Mouse (Mus musculus): ENCODE data around the gene Trim21. TPM values are rescaled to one million over a fixed set of nuclear protein-coding genes. Genes with fewer than 3 reads are reported as not detected.

Trim21 gene
- polyA plus RNA-seq, 1 experiment from 2014 or later = 0.11 TPM

GRCm38 (mm10) chr7:102509726-102510125 lies 55.6 kb downstream of the Trim21 start:
- Histone ChIP-seq H3K9ac (no peak overlapping the region), H3K9me3 (ENCODE audit: control insufficient read depth, low read length) (no peaks in the 10 kb centered on the region), H3K27ac (no peak overlapping the region), H3K36me3 (replicated peaks; ENCODE audit: control insufficient read depth, insufficient read depth) (no peaks in the 10 kb centered on the region), H3K4me2 (replicated peaks) (no peak overlapping the region), H3K4me1 (replicated peaks; ENCODE audit: control insufficient read depth, insufficient read depth, low read length) (no peaks in the 10 kb centered on the region), H3K27me3 (ENCODE audit: control insufficient read depth, insufficient read depth, low read length) (0 out of 2 replicates have a peak, but pooled peaks cover 10% of the 10 kb centered on the region), H3K4me3 (replicated peaks; ENCODE audit: low read length) (no peak overlapping the region)
- no peak for ATAC-seq (ENCODE audit: low FRiP score)
- no peak for DNase-seq (ENCODE audit: low spot score)
- WGBS = 79% methylated on average over 7 of the region's 7 CpGs

GRCm38 (mm10) chr7:102508666-102509065 lies 56.6 kb downstream of the Trim21 start:
- H3K4me2 ChIP-seq (replicated peaks) = no peak overlapping the region
- H3K27me3 ChIP-seq (ENCODE audit: control insufficient read depth, insufficient read depth, low read length) = 0 out of 2 replicates have a peak, but pooled peaks cover 3% of the 10 kb centered on the region
- no peaks in the 10 kb centered on the region for H3K4me1 ChIP-seq (replicated peaks; ENCODE audit: control insufficient read depth, insufficient read depth, low read length)
- 90% methylated on average over 6 of the region's 6 CpGs for WGBS
- no peak overlapping the region for H3K4me3 ChIP-seq (replicated peaks; ENCODE audit: low read length)
- no peaks in the 10 kb centered on the region for H3K36me3 ChIP-seq (replicated peaks; ENCODE audit: control insufficient read depth, insufficient read depth)
- H3K9me3 ChIP-seq (ENCODE audit: control insufficient read depth, low read length) = no peaks in the 10 kb centered on the region
- no peak overlapping the region for H3K27ac ChIP-seq
- ATAC-seq (ENCODE audit: low FRiP score) (no peak), DNase-seq (ENCODE audit: low spot score) (no peak)
- no peak overlapping the region for H3K9ac ChIP-seq

- no peaks in the 10 kb centered on the region for H3K9me3 ChIP-seq (ENCODE audit: control insufficient read depth, low read length)
- 94% methylated on average over 9 of the region's 9 CpGs for WGBS
These were observed 57.2 kb downstream of the Trim21 start for GRCm38 (mm10) chr7:102508066-102508465.

More at GRCm38 (mm10) chr7:102508066-102508465, 57.2 kb downstream of the Trim21 start:
- ATAC-seq (ENCODE audit: low FRiP score) (no peak), DNase-seq (ENCODE audit: low spot score) (no peak)
- Histone ChIP-seq H3K4me2 (replicated peaks) (no peak overlapping the region), H3K36me3 (replicated peaks; ENCODE audit: control insufficient read depth, insufficient read depth) (no peaks in the 10 kb centered on the region), H3K4me3 (replicated peaks; ENCODE audit: low read length) (no peak overlapping the region), H3K27ac (no peak overlapping the region), H3K4me1 (replicated peaks; ENCODE audit: control insufficient read depth, insufficient read depth, low read length) (no peaks in the 10 kb centered on the region), H3K9ac (no peak overlapping the region), H3K27me3 (ENCODE audit: control insufficient read depth, insufficient read depth, low read length) (0 out of 2 replicates have a peak, but pooled peaks cover 2% of the 10 kb centered on the region)

Other genes with a start within 250 kb of the Trim21 start
- 44.1 and 54.6 TPM in 2 replicates for gene Rrm1, start 123.8 kb downstream of the Trim21 start, polyA plus RNA-seq (2014; fragmentation: Nextera tagmentation; extraction: Ambion mirVana)
- 0.18 and 0.39 TPM in 2 replicates for gene Olfr543, start 83.8 kb downstream of the Trim21 start, polyA plus RNA-seq (2014; fragmentation: Nextera tagmentation; extraction: Ambion mirVana)
- 0.09 and 0.11 TPM in 2 replicates for gene Olfr544, start 77.2 kb downstream of the Trim21 start, polyA plus RNA-seq (2014; fragmentation: Nextera tagmentation; extraction: Ambion mirVana)
- gene Olfr545, start 65.9 kb downstream of the Trim21 start, polyA plus RNA-seq (2014; fragmentation: Nextera tagmentation; extraction: Ambion mirVana) = 0.17 and 0.23 TPM in 2 replicates
- gene Olfr547, start 30.7 kb downstream of the Trim21 start, polyA plus RNA-seq (2014; fragmentation: Nextera tagmentation; extraction: Ambion mirVana) = not detected in 2 replicates
- not detected in 2 replicates for gene Olfr548-ps1, start 24.6 kb downstream of the Trim21 start, polyA plus RNA-seq (2014; fragmentation: Nextera tagmentation; extraction: Ambion mirVana)
- gene Olfr549, start 15.6 kb downstream of the Trim21 start, polyA plus RNA-seq (2014; fragmentation: Nextera tagmentation; extraction: Ambion mirVana) = not detected in 2 replicates
- not detected in 2 replicates for gene Olfr550, start 6.0 kb upstream of the Trim21 start, polyA plus RNA-seq (2014; fragmentation: Nextera tagmentation; extraction: Ambion mirVana)
- not detected in 2 replicates for gene Olfr551, start 26.4 kb upstream of the Trim21 start, polyA plus RNA-seq (2014; fragmentation: Nextera tagmentation; extraction: Ambion mirVana)
- not detected in 2 replicates for gene Olfr552, start 32.3 kb upstream of the Trim21 start, polyA plus RNA-seq (2014; fragmentation: Nextera tagmentation; extraction: Ambion mirVana)
- not detected in 2 replicates for gene Olfr553, start 52.7 kb upstream of the Trim21 start, polyA plus RNA-seq (2014; fragmentation: Nextera tagmentation; extraction: Ambion mirVana)
- gene Olfr554, start 72.9 kb upstream of the Trim21 start, polyA plus RNA-seq (2014; fragmentation: Nextera tagmentation; extraction: Ambion mirVana) = not detected in 2 replicates
- gene Olfr555, start 93.3 kb upstream of the Trim21 start, polyA plus RNA-seq (2014; fragmentation: Nextera tagmentation; extraction: Ambion mirVana) = not detected in 2 replicates
- not detected in 2 replicates for gene Olfr556, start 99.4 kb upstream of the Trim21 start, polyA plus RNA-seq (2014; fragmentation: Nextera tagmentation; extraction: Ambion mirVana)
- gene Trim68, start 121.8 kb upstream of the Trim21 start, polyA plus RNA-seq (2014; fragmentation: Nextera tagmentation; extraction: Ambion mirVana) = 8.3 and 8.4 TPM in 2 replicates
- not detected in 2 replicates for gene Olfr557, start 130.4 kb upstream of the Trim21 start, polyA plus RNA-seq (2014; fragmentation: Nextera tagmentation; extraction: Ambion mirVana)
- 0.08 and 0.22 TPM in 2 replicates for gene Olfr558, start 136.7 kb upstream of the Trim21 start, polyA plus RNA-seq (2014; fragmentation: Nextera tagmentation; extraction: Ambion mirVana)
- not detected in 2 replicates for gene Olfr33, start 153.6 kb upstream of the Trim21 start, polyA plus RNA-seq (2014; fragmentation: Nextera tagmentation; extraction: Ambion mirVana)
- not detected in 2 replicates for gene Olfr559, start 162.0 kb upstream of the Trim21 start, polyA plus RNA-seq (2014; fragmentation: Nextera tagmentation; extraction: Ambion mirVana)
- not detected in 2 replicates for gene Olfr560, start 193.9 kb upstream of the Trim21 start, polyA plus RNA-seq (2014; fragmentation: Nextera tagmentation; extraction: Ambion mirVana)
- gene Olfr78, start 194.0 kb upstream of the Trim21 start, polyA plus RNA-seq (2014; fragmentation: Nextera tagmentation; extraction: Ambion mirVana) = 0.13 and 0.17 TPM in 2 replicates
- gene Olfr561, start 205.7 kb upstream of the Trim21 start, polyA plus RNA-seq (2014; fragmentation: Nextera tagmentation; extraction: Ambion mirVana) = not detected in 2 replicates
- not detected in 2 replicates for gene Olfr564, start 238.0 kb upstream of the Trim21 start, polyA plus RNA-seq (2014; fragmentation: Nextera tagmentation; extraction: Ambion mirVana)